Mouse (Mus musculus): ENCODE measurements around the gene E2f6.

DNA sequence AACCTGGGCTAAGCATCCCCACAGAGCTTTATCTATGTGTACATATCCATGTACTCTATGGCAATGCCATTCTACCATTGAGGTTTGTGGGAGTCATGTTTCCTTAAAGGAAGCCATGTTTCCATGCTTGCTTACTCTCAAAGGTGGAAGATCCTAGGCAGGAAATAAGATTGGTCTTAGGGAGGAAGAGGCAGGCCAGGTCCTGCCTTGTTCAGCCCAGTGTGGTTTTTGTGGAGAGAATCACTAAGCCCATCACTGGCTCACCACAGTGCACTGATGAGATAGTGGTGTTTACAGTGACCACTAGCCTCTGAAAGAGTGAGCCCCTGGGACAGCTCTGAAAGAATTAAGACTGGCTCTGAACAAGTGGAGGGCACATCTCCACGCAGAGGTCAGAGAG lies 68.6 kb downstream of the E2f6 start:
- TF ChIP-seq CHD1 (IDR thresholded peaks at IDR 0.05; ENCODE audit: low read depth, low read length), result no peak
- TF ChIP-seq POLR2A (IDR thresholded peaks at IDR 0.05; ENCODE audit: control insufficient read depth in 1 of 2, insufficient read depth in 1 of 2, low read depth in 1 of 2, low read length in 2 of 2, poor library complexity in 1 of 2), result no peak
- TF ChIP-seq MAX (IDR thresholded peaks at IDR 0.05; ENCODE audit: low read length), result no peak
- no peak for TF ChIP-seq MEF2A (IDR thresholded peaks at IDR 0.05; ENCODE audit: extremely low read depth, insufficient replicate concordance, low read depth, low read length, poor library complexity, severe bottlenecking)
- no peak for TF ChIP-seq TCF12 (IDR thresholded peaks at IDR 0.05; ENCODE audit: low read depth, low read length)
- TF ChIP-seq ZNF384 (IDR thresholded peaks at IDR 0.05; ENCODE audit: low read depth, low read length), result no peak
